Mouse (Mus musculus): Measurements from ENCODE around the gene Cd2bp2.

Cd2bp2 gene

DNA sequence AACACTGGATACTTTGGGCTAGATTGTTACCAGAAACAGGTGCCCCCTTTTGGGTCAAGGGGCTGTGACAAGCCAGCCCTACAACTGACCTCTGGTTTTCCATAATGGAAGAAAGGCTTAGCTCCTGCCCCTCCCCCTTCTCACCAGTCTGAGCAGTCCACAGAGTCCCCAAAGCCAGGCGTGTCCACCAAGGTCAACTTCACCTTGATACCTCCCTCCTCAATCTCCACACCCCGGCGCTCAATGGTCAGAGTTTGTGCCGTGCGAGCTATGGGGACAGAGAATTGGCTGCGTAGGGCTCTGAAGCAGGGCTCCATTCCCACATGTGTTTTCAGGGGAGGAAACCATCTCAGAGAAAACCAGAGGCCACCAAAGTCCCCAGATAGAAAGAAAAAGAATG lies 21.6 kb upstream of the Cd2bp2 start:
- no peak for DNase-seq

DNA sequence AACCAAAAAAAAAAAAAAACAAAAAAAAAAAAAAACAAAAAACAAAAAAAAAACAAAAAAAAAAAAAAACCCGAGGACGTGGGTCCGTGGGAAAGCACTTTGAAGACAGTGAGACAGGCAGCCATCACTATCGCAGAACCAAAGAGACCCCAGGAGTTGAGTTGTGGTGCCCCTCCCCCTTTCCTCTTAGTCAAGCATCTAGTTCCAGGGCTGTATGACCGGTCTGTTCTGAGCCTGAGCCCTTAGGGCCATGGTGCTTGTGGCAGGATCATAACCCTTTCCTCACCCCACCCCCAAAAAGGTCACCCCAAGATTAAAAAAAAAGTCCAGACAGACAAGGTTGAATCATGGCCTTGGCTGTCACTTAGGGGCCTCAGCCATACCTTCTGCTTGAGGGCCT lies 20.5 kb upstream of the Cd2bp2 start:
- DNase-seq: no peak

- DNase-seq: no peak
Measured at GRCm38 (mm10) chr7:127214981-127215871, 19.4 kb upstream of the Cd2bp2 start.

- DNase-seq: no peak
Measured at GRCm38 (mm10) chr7:127214521-127214920, 18.7 kb upstream of the Cd2bp2 start.

DNA sequence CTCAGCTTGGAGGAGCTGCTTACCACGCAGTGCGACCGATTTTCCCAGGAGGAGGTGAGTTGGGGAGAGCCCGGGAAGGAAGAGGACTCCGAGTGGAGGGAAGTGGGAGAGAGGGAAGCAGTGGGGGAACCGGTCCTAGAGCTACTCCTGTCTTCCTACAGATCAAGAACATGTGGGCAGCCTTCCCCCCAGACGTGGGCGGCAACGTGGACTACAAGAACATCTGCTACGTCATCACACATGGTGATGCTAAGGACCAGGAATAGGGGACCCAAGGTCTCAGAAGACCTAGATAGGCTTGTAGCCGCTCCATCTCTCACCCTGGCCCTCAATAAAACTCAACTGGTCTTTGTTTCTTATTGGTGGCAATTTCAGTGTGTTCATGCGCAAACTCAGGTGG lies 18.1 kb upstream of the Cd2bp2 start:
- DNase-seq: no peak

DNA sequence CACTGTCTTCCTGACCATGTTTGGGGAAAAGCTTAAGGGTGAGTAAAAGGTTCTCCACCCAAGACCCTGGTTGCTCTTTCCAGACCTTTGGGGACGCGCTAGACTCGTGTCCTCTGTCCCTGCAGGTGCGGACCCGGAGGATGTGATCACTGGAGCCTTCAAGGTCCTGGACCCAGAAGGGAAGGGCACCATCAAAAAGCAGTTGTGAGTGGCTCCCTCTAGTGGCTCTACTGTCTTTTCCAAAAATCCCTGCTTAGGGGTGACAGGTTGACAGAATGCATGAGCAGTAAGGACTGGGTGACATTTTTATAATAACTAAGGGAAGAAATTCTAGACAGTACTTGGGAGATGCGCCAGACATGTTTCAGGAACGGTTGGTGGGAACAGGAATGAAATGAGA lies 17.6 kb upstream of the Cd2bp2 start:
- DNase-seq: no peak

GRCm38 (mm10) chr7:127212432-127213250 lies 16.8 kb upstream of the Cd2bp2 start:
- DNase-seq: no peak

DNA sequence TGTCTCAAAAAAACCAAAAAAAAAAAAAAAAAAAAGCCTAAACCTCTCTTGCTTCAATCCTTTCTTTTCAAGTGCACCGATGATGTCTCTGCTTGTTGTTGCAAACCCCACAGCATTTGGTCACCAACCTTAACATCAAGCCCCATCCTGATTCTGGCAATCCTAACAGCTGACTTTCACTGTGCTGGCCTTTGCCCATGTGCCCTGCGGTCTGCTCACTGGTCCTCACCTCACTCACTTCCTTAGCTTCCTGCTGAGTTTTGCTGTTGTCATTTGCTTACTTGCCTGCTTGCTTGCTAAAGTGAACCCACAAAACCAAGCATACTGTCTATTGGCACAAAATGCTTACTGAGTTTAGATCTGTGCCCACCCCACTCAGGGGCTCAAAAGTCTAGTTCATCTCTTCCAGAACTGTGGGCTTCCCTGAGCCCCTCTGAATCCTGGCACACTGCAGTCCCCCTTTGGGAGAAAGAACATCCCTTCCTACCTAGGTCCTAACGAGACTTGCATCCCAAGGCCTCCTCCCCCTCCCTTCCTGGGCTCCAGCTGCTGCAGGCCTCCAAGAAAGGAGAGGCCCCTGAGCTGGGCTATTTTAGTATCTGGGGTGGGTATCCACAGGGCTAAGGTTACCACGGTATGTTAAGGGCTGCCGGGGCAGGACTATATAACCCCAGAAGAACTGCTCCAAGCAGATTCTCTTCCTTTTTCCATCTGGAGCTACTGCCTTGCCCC lies 15.3 kb upstream of the Cd2bp2 start:
- no peak for DNase-seq

DNA sequence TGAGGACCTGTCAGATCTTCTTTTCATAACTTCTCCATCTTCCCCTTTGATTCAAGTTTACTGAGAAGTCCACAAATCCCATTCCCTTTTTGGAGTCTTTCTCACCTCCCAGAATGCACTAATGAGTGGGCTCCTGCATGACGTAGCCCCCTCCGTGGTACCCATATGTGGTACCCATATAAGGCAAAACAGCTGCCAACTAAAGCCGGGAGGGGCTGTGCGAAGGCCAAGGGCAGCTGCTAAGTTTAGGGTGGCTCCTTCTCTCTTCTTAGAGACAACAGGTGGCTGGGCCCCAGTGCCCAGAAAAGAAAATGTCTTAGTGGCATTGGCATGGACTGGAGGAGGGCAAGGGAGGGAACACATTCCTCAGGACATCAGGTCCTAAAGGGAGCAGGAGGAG lies 14.4 kb upstream of the Cd2bp2 start:
- no peak for DNase-seq

- DNase-seq: no peak
Measured at GRCm38 (mm10) chr7:127209851-127210250, 14.0 kb upstream of the Cd2bp2 start.

DNA sequence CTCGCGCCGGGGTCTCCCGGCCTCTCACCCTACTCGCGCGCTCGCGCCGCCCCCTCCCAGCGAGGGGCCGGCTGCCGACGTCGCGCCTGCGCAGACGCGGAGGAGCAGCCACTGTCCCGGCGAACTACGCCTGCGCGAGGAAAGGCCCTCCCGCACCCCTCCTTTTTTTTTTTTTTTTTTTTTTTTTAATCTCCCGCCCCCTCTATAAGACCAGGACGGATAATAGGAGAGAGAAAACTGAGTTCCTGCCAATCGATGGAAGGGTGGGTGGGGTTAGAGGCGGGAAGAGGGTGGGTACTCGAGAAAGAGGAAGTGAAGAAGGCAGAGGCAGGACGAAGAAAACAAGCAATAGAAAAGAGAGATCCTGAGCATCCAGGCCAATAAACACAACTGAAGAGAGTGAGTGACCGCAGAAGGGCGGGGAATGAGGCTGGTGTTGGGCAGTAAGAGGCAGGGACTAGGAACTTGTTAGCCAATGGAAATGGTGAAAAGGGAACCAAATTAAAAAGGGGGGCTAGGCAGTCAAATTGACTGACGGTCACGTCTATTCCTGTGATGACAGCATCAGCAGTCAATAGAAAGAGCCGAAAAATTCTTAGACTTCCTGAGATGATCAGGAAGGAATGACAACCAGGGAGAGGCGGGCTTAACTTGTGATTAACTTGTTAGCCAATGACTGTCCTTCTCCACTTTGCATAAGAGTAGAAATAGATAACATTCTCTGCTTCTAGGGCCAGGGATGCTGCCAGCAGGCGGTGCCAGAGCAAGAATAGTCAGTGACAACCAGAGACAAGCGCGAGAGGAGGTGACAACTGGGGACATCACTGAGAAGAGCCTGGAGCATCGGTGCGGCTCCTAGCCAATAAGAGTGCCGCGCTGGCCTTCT lies 12.9 kb upstream of the Cd2bp2 start, which contains the start of gene Mylpf:
Gene Mylpf, plus strand, starts transcription at position 338 of the 886 bp plus-strand sequence.
- peak; percentile 88 for DNase-seq

- no peak for DNase-seq
Measured at GRCm38 (mm10) chr7:127208295-127208552, 12.4 kb upstream of the Cd2bp2 start, which contains the start of gene Tbc1d10b. Tbc1d10b (minus strand) TSS chr7:127208468.

- DNase-seq: peak; percentile 33
Measured at GRCm38 (mm10) chr7:127207374-127208294, 11.8 kb upstream of the Cd2bp2 start.

DNA sequence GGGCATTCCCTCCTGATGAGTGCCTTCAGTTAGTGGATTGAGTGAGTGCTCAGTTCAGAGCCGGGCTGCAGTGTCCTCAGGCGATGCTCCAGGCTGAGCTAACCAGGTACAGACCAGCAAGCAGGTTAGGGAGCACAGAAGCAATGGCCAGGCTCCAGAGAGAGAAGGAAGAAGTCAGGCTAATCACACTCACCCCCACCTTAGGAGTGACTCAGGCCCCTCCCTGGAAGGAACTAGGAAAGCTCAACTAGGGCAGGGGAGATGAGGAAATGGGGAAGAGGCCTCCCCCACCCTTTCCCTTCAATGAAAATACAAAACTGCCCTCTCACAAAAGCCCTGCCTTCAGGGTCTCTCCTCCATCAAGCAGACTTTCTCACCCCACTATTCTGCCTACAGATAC lies 10.8 kb upstream of the Cd2bp2 start:
- DNase-seq: no peak

DNA sequence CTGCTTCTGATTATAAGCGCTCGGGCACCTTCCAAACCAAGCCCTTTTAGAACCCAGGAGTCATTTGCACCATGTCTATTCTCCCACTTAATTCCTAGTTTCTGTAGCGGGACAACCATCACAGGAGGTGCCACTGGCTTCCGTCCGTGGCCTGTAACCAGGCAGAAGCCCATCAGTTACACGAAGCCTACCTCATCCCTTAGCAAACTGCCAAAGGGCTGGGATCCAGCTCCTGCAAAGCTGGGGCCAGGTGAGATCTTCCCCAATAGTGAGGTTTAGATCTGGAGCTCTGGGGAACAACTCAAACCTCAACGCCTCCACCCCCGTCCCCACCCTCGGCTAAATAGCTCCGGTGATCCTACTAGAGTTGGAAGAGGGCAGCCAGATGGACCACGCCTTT lies 634 bp upstream of the Cd2bp2 start:
- no peak for DNase-seq

- DNase-seq: no peak
Measured at GRCm38 (mm10) chr7:127194633-127195029, 1.2 kb downstream of the Cd2bp2 start.

- DNase-seq: no peak
Measured at GRCm38 (mm10) chr7:127194011-127194632, 1.7 kb downstream of the Cd2bp2 start.

- no peak for DNase-seq
Measured at GRCm38 (mm10) chr7:127192989-127193388, 2.9 kb downstream of the Cd2bp2 start.

DNA sequence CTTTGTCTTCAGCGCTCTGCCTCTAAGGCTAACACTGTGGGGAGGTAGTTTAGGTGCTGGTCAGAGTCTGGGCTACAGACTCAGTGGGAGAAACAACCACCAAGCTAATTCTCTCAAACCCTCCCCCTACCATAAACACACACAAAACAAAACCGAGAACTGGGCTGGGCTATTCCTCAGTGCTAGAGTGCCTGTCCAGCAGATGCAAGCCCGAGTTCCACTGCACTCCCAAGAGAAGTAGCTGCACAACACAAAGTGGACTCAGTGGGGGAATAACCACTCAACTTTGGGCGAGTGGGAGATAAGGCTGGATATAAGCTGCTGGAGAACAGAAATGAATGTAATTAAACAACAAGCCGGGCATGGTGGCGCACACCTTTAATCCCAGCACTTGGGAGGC lies 5.2 kb downstream of the Cd2bp2 start:
- no peak for DNase-seq

Data from right cerebral cortex, postnatal 25 days (tissue).